Mouse (Mus musculus): ENCODE measurements around the gene Krtap27-1. TPM values are rescaled to one million over a fixed set of nuclear protein-coding genes. Genes with fewer than 3 reads are reported as not detected.

Krtap27-1 gene
- total RNA-seq, 2 experiments from 2014 or later, result not detected

Other genes starting within 250 kb of the Krtap27-1 start
- gene Cldn17, start 164.7 kb downstream of the Krtap27-1 start, total RNA-seq (2021), result not detected
- not detected for gene Cldn8, start 108.5 kb downstream of the Krtap27-1 start, total RNA-seq (2021)
- gene Krtap24-1, start 59.4 kb downstream of the Krtap27-1 start, total RNA-seq (2021), result not detected
- not detected for gene 2310079G19Rik, start 44.0 kb downstream of the Krtap27-1 start, total RNA-seq (2021)
- gene Krtap26-1, start 23.9 kb downstream of the Krtap27-1 start, total RNA-seq (2021), result not detected
- gene 2310061N02Rik, start 36.3 kb upstream of the Krtap27-1 start, total RNA-seq (2021), result not detected
- gene Krtap13-1, start 57.2 kb upstream of the Krtap27-1 start, total RNA-seq (2021), result not detected
- not detected for gene Krtap13, start 80.0 kb upstream of the Krtap27-1 start, total RNA-seq (2021)
- not detected for gene 2310034C09Rik, start 87.2 kb upstream of the Krtap27-1 start, total RNA-seq (2021)
- gene 2310057N15Rik, start 102.5 kb upstream of the Krtap27-1 start, total RNA-seq (2021), result not detected
- not detected for gene Gm5965, start 106.2 kb upstream of the Krtap27-1 start, total RNA-seq (2021)
- not detected for gene Gm20741, start 140.5 kb upstream of the Krtap27-1 start, total RNA-seq (2021)
- gene Krtap15, start 148.5 kb upstream of the Krtap27-1 start, total RNA-seq (2021), result under 1 TPM in 1 of 2 experiments, not detected in 1; 0.66 TPM
- gene Krtap14, start 154.5 kb upstream of the Krtap27-1 start, total RNA-seq (2021), result not detected
- gene Krtap19-1, start 197.7 kb upstream of the Krtap27-1 start, total RNA-seq (2021), result not detected
- not detected for gene Krtap19-2, start 202.6 kb upstream of the Krtap27-1 start, total RNA-seq (2021)
- gene Krtap19-3, start 206.4 kb upstream of the Krtap27-1 start, total RNA-seq (2021), result not detected
- gene Krtap19-4, start 213.4 kb upstream of the Krtap27-1 start, total RNA-seq (2021), result not detected
- under 1 TPM in 1 of 2 experiments, not detected in 1; 0.53 TPM for gene Krtap19-5, start 224.8 kb upstream of the Krtap27-1 start, total RNA-seq (2021)